Mouse (Mus musculus): Measurements from ENCODE around the gene Mrpl18. TPM values are rescaled to one million over a fixed set of nuclear protein-coding genes. Genes with fewer than 3 reads are reported as not detected.
A peak's percentile ranks its signal among the peaks of the same experiment; 100 is the strongest.
"Not testable (repeated sequence)": the region's sequence is repeated elsewhere in the genome, so short reads cannot be mapped to it uniquely, and the experiment has no call there.

Mrpl18 gene
- 57.0 and 59.1 TPM in 2 replicates for polyA plus RNA-seq (2012; rRNA removed)

- DNase-seq (ENCODE audit: low spot score), result peak; percentile 88
Observed at GRCm38 (mm10) chr17:12915881-12916583, at the start of gene Mrpl18. Gene Mrpl18 (minus strand): TSS chr17:12916345.

DNA sequence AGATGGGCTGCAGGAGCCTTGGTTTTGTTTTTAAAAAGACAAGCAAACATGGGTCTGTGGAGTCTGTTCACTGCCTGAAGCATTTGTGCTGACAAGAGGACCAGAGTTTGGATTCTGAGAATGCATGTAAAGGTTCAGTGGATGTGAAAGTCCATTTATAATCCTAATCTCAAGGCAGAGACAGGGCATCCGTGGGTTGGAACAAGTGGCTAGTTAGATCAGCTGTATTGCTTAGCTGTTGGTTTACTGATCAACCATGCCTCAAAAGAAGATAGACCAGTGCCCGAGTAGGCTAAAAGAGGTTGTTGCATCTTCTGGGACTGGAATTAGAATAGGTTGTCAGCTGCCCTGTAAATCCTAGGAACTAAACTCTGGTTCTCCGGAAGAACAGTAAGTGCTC lies 47.3 kb upstream of the Mrpl18 start:
- DNase-seq (ENCODE audit: low spot score), result no peak

GRCm38 (mm10) chr17:12960331-12960873 lies 44.3 kb upstream of the Mrpl18 start, which contains the start of gene Acat2:
Gene Acat2 (minus strand): TSS chr17:12960747.
- DNase-seq (ENCODE audit: low spot score), result peak; percentile 88

GRCm38 (mm10) chr17:12959377-12959776 lies 43.2 kb upstream of the Mrpl18 start:
- DNase-seq (ENCODE audit: low spot score), result not testable (repeated sequence)

DNA sequence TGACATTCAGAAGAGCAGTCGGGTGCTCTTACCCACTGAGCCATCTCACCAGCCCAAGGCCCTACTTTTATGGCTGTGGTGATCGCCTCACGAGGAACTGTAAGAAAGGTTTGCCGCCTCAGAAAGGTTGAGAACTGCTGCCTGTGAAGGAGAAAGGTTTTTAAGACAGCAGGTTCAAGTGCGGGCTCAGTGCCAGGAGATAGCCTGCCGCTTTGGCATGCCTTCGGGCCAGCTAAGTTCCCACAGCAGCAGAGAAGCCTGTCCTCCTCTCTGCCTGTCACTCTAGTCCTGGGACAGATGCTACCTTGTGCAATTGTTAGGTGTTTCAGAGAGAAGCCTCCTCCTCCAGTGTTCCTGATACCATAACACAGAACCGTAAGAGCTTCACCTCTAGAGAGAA lies 40.5 kb upstream of the Mrpl18 start:
- no peak for DNase-seq (ENCODE audit: low spot score)

DNA sequence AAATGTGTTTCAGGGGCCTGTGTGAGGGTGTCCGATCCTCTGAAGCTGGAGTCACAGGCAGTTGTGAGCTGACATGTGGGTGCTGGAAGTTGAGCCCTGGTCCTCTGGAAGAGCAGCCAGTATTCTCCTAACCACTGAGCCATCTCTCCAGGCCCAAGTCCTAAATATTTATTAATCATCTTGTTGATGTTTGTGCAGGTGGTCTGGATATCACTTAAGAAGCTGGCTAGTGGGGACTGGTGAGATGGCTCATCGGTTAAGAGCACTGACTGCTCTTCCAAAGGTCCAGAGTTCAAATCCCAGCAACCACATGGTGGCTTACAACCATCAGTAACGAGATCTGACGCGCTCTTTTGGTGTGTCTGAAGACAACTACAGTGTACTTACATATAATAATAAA lies 33.5 kb upstream of the Mrpl18 start:
- no peak for DNase-seq (ENCODE audit: low spot score)

DNA sequence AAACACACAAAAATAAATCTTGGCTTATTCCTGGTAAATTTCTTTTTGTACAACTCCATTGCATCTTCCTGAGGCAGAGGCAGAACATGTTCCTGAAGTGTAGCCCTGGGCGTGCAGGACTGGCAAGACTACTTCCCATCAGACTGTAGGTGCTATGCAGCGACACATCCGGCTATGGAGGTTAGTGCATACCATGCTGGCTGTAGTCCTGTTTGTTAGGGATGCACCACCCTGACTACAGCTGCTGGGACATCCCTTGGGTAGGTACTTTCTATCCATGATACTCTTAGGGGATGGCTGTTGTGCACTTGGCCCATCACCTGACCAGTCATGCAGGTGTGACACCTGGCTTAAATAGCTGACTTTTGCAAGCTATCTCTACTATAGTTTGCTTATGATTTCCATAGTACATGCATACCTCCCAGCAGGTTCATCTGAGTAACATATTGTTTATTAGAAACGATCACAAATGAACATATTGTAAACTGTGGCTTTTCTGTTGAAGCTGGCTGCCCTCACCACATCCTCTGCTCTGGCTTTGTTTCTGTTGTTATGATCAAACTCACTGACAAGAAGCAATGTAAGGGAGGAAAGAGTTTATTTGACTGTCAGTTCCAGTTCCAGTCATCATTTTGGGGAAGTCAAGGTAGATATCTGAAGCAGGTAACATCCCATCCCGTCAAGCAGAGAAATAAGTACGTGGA lies 26.5 kb upstream of the Mrpl18 start:
- no peak for DNase-seq (ENCODE audit: low spot score)

DNA sequence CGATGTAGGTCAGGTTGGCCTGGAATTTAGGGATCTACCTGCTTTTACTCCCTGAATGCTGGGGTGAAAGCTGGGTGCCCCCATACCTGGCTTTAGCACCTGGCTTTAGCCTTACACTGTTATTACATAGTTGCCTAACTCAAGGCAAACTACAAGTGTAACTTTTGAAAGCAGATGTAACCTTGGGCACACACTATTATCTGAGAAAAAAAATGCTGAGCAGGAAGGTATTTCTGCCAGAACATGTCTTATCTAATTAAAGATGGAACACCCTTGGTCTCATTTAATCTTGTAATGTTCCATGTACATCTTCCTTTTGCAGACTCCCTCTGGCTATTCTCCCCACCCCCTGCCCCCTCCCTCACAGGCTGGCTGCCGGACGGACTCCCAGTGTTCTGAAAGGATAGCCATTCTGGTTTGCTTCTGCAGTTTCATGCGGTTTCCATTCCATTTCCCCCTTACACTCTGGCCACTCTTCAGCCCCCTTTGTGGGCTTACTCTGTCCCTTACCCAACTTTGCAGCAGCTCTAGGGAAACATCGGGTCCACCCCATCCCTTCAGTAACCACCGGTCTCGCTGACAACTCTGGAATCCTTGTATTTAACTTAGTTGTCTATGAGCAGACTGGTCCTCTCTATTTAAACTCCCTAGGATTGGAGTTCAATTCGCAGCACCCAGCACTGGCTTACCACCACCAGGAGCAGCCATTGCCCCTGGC lies 25.6 kb upstream of the Mrpl18 start:
- no peak for DNase-seq (ENCODE audit: low spot score)

DNA sequence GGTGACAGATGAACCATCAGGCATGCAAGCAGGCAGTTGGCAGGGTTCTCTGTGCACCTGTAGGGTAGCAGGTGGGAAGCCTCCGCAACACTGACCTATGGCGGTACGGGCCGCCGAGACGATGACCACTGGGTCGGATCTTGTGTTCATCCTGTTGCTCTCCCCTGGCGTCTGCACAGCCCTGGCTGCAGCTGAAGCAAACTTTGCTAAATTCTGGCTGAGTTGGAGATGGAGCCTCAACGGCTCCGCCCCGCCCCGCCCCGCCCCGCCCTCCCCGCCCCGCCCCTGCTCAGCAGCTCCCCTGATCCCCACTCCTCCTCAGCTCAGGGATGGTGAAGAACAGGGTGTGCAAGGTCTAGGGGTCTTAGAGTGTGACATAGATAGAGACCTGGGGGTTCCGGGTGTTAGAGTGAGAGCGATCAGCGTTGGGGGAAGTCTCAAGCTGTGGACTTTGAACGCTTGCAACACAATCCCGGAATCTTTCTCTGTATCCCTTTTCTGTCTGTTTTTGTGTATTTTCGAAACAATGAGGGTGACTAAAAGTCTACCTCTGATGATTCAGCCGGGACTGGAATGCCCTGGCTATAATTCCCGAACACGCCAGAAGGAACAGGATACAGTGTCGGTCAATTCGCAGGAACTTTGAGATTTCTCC lies 24.1 kb upstream of the Mrpl18 start, which contains the start of gene Acat3:
TSS of gene Acat3 (minus strand) at position 450 of the 655 bp plus-strand sequence.
- DNase-seq (ENCODE audit: low spot score), result no peak

- not testable (repeated sequence) for DNase-seq (ENCODE audit: low spot score)
Observed at GRCm38 (mm10) chr17:12939377-12940148, 23.4 kb upstream of the Mrpl18 start.

GRCm38 (mm10) chr17:12938077-12938476 lies 21.9 kb upstream of the Mrpl18 start:
- no peak for DNase-seq (ENCODE audit: low spot score)

- DNase-seq (ENCODE audit: low spot score), result no peak
Observed at GRCm38 (mm10) chr17:12937412-12937970, 21.3 kb upstream of the Mrpl18 start.

DNA sequence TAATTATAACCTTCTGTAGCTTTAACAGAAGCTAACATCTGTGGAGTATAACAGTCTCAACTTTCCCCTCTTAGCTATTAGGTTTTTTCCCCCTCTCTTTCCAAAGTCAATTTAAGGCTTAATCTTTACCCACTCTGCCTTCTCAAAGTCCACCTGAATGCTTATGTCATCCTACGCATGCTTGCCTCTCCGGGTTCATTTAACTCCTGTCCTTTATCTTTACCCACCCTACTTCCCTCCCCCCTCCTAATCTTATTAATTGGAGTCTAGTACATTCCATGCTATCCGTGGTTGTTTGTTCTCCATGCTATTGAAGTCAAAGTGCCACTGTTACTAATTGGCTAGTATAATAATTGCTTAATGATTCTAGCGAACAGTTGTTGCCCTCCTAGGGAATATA lies 19.6 kb upstream of the Mrpl18 start:
- no peak for DNase-seq (ENCODE audit: low spot score)

DNA sequence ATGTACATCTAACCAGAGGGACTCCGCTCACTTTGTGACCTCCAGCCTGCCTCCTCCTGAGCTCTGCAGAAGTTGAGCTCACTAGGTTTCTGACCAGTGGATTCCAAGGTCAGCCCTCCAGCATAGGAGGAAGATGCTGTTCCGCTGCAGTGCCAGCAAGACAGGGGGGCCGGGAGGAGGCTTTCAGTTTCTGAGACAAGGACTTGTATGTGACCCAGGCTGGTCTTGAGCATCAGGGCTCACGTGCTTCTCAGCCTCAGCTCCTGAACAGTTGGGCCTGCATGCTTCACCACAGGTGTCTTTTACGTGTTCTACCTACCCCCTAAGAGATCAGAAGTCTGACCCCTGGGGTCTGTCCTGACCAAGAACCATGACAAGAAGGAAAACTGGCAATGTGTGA lies 15.4 kb upstream of the Mrpl18 start:
- DNase-seq (ENCODE audit: low spot score), result not testable (repeated sequence)

DNA sequence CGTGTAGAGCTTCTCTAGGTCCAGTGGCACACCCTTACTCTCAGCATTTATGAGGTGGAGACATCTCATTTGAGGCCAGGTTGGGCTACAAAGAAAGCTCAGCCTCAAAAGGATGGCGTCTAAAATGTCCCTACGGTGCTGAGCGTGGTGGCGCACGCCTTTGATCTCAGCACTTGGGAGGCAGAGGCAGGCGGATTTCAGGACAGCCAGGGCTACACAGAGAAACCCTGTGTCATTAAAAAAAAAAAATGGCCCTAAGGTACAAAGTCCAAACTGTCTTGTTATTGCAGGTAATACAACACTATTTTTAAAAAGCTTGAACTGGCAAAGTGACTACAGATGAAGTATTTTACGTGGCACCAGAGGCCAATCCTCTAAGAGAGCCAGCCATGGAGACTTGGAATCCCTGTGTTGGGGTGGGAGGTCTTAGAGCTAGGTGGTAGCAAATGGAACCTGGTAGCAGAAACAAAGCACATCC lies 9.6 kb upstream of the Mrpl18 start:
- DNase-seq (ENCODE audit: low spot score), result no peak

- DNase-seq (ENCODE audit: low spot score), result no peak
Observed at GRCm38 (mm10) chr17:12925001-12925400, 8.9 kb upstream of the Mrpl18 start.

DNA sequence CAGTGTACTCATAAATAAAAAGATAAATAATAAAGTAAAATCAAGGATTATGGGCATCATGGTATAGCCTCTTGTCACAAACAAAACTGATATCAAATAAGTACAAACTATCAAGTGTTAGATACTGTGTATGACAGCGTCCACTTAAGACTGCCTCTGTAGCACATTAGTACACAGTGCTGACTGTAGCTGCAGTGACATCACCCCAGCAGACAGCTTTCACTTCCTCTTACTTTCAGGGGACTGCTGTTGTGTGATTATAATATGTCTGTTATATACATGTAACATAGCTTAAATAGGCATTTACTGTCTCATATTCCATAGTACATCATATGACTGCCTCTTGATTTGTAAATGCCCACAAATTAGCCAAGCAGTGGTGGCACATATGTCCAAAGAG lies 4.9 kb upstream of the Mrpl18 start:
- no peak for DNase-seq (ENCODE audit: low spot score)

- no peak for DNase-seq (ENCODE audit: low spot score)
Observed at GRCm38 (mm10) chr17:12916588-12917380, 639 bp upstream of the Mrpl18 start.

DNA sequence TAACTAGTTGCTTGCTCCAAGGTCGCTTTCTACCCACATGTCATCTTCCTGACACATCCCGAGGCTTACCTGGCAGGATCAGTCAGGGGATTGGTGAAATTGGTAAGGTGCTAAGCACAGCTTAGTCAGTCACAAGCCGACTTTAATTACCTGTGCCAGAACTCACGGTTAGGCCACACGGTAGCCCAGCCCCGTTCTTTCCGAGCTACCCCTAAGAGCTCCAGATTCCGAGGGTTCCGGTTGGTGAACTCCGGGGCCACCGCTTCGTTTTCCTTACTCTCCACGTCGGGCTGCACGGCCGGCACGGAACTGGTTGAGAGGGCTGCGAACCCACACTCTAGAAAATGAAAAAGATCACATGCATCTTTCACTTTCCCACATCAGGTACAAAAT lies 661 bp downstream of the Mrpl18 start, which contains the start of gene Tcp1:
TSS of gene Tcp1 (plus strand) at position 214 of the 393 bp plus-strand sequence.
- peak; percentile 35 for DNase-seq (ENCODE audit: low spot score)
